Mouse (Mus musculus) hindbrain, embryonic 13.5 days (tissue): Measurements from ENCODE around the gene 4930596D02Rik. TPM values are rescaled to one million over a fixed set of nuclear protein-coding genes. Genes with fewer than 3 reads are reported as not detected.

Experiments
- ATAC-seq: fragments of 200-750 bp; cut with Nextera tagmentation; 2 replicates; pipeline ENCODE4 v1.8.0; 2017; ENCODE audit warnings: moderate TSS enrichment; ENCODE audit not compliant: low FRiP score
- H3K27ac ChIP-seq: fragments of 300-500 bp; sonication (generic); 2 replicates; pipeline ENCODE4 v1.5.1; 2015; ENCODE audit warnings: inconsistent platforms, mild to moderate bottlenecking, moderate library complexity
- H3K27me3 ChIP-seq: fragments of 300-500 bp; sonication (generic); 2 replicates; pipeline ENCODE4 v1.6.1; 2015; ENCODE audit warnings: mild to moderate bottlenecking, inconsistent platforms
- H3K36me3 ChIP-seq: fragments of 300-500 bp; sonication (generic); 2 replicates; pipeline ENCODE4 v1.6.1; 2015; ENCODE audit warnings: mild to moderate bottlenecking, inconsistent platforms
- H3K4me1 ChIP-seq: fragments of 300-500 bp; sonication (generic); replicated peaks from 2 replicates; pipeline ENCODE4 v1.6.1; 2015; ENCODE audit warnings: inconsistent platforms
- H3K4me2 ChIP-seq: fragments of 300-500 bp; sonication (generic); 2 replicates; pipeline ENCODE4 v1.6.1; 2015; ENCODE audit warnings: inconsistent platforms, mild to moderate bottlenecking, moderate library complexity
- H3K4me3 ChIP-seq: fragments of 300-500 bp; sonication (generic); 2 replicates; pipeline ENCODE4 v1.5.1; 2015; ENCODE audit warnings: mild to moderate bottlenecking, inconsistent platforms
- H3K9ac ChIP-seq: fragments of 300-500 bp; sonication (generic); 2 replicates; pipeline ENCODE4 v1.6.1; 2015; ENCODE audit warnings: mild to moderate bottlenecking, inconsistent platforms
- H3K9me3 ChIP-seq: fragments of 300-500 bp; sonication (generic); 2 replicates; pipeline ENCODE4 v1.6.1; 2016; ENCODE audit warnings: inconsistent platforms
- WGBS: fragments of 180-500 bp; shearing (Covaris S2); methylation state at CpG from one replicate; pipeline ENCODE4 v1.1.7; 2015; 5-methylcytosine and 5-hydroxymethylcytosine counted together
- polyA plus RNA-seq: library from polyadenylated mRNA; unstranded; fragments of >200 nt; fragmentation: Nextera tagmentation; extraction: Ambion mirVana; gene quantifications from 2 replicates; pipeline ENCODE4 v1.2.1, GENCODE M21; 2015

4930596D02Rik gene
- not detected in 2 replicates for polyA plus RNA-seq

- H3K9ac ChIP-seq = no peak within 1 kb of the TSS
- H3K27ac ChIP-seq = no peak within 1 kb of the TSS
- H3K27me3 ChIP-seq = no peaks in the 10 kb centered on the region
- no peak for ATAC-seq
- no peaks in the 10 kb centered on the region for H3K4me1 ChIP-seq
- 88% methylated on average over 4 of the region's 4 CpGs for WGBS
- H3K9me3 ChIP-seq = no peaks in the 10 kb centered on the region
- H3K4me2 ChIP-seq = no peak within 1 kb of the TSS
- H3K36me3 ChIP-seq = no peaks in the 10 kb centered on the region
- no peak within 1 kb of the TSS for H3K4me3 ChIP-seq
Observed at GRCm38 (mm10) chr14:35811878-35812277, at the start of gene 4930596D02Rik. Gene 4930596D02Rik, minus strand, starts transcription at chr14:35811978.

- 70% methylated on average over 1 of the region's 1 CpGs for WGBS
- ATAC-seq = no peak
- Histone ChIP-seq H3K4me3 (no peak overlapping the region), H3K4me2 (no peak overlapping the region), H3K9ac (no peak overlapping the region), H3K4me1 (no peaks in the 10 kb centered on the region), H3K27ac (no peak overlapping the region), H3K36me3 (no peaks in the 10 kb centered on the region), H3K9me3 (no peaks in the 10 kb centered on the region), H3K27me3 (no peaks in the 10 kb centered on the region)
Observed at GRCm38 (mm10) chr14:35853254-35853653, 41.5 kb upstream of the 4930596D02Rik start.

- Histone ChIP-seq H3K9me3 (no peaks in the 10 kb centered on the region), H3K4me1 (no peaks in the 10 kb centered on the region), H3K27me3 (no peaks in the 10 kb centered on the region), H3K27ac (no peak overlapping the region), H3K4me2 (no peak overlapping the region), H3K9ac (no peak overlapping the region), H3K4me3 (no peak overlapping the region), H3K36me3 (no peaks in the 10 kb centered on the region)
- WGBS = 81% methylated on average over 6 of the region's 6 CpGs
- ATAC-seq = no peak
Observed at GRCm38 (mm10) chr14:35845271-35845670, 33.5 kb upstream of the 4930596D02Rik start.

DNA sequence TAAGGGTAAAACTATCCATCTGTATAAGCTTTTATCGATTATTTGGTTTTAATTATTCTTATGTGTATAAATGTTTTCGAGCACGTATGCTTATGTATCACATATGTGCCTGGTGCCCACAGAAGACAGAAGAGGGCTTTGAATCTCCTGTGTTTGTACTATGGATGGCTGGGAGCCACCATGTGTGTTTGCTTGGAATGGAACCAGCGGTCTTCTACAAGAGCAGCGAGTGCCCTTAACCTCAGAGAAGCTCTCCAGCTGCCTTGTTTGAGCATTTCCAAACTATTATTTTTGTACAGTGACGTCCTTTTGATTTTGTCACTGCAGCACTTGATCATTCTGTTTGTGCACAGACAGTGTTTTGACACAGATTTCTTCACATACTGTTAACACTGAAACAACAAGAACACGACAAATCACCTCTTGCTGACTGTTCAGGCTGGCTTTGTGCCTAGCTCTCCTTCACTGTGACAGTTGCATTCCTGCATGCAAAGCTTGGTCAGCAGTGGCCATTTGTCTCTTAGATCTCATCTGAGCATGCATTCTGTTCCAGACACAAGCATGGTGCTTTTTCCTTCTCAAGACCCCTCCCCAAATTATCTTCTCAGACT lies 30.4 kb upstream of the 4930596D02Rik start:
- Histone ChIP-seq H3K27me3 (no peaks in the 10 kb centered on the region), H3K9me3 (no peaks in the 10 kb centered on the region), H3K4me3 (no peak overlapping the region), H3K36me3 (no peaks in the 10 kb centered on the region), H3K4me1 (no peaks in the 10 kb centered on the region), H3K9ac (no peak overlapping the region), H3K4me2 (no peak overlapping the region), H3K27ac (no peak overlapping the region)
- no peak for ATAC-seq
- whole genome bisulfite sequencing = 78% methylated on average over 7 of the region's 7 CpGs

- Histone ChIP-seq H3K4me3 (no peak overlapping the region), H3K4me1 (no peaks in the 10 kb centered on the region), H3K36me3 (no peaks in the 10 kb centered on the region), H3K4me2 (no peak overlapping the region), H3K9ac (no peak overlapping the region), H3K27ac (no peak overlapping the region), H3K9me3 (no peaks in the 10 kb centered on the region), H3K27me3 (no peaks in the 10 kb centered on the region)
- 52% methylated on average over 3 of the region's 3 CpGs for WGBS
- ATAC-seq = no peak
Observed at GRCm38 (mm10) chr14:35792656-35793213, 19.0 kb downstream of the 4930596D02Rik start.

- H3K4me1 ChIP-seq = no peaks in the 10 kb centered on the region
- H3K27me3 ChIP-seq = no peaks in the 10 kb centered on the region
- H3K4me2 ChIP-seq = no peak overlapping the region
- ATAC-seq = no peak
- no peak overlapping the region for H3K27ac ChIP-seq
- H3K36me3 ChIP-seq = no peaks in the 10 kb centered on the region
- no peak overlapping the region for H3K4me3 ChIP-seq
- WGBS = 66% methylated on average over 3 of the region's 3 CpGs
- no peak overlapping the region for H3K9ac ChIP-seq
- no peaks in the 10 kb centered on the region for H3K9me3 ChIP-seq
Observed at GRCm38 (mm10) chr14:35780033-35780432, 31.7 kb downstream of the 4930596D02Rik start.

GRCm38 (mm10) chr14:35773306-35773705 lies 38.5 kb downstream of the 4930596D02Rik start:
- Histone ChIP-seq H3K9me3 (no peaks in the 10 kb centered on the region), H3K4me1 (no peaks in the 10 kb centered on the region), H3K4me2 (no peak overlapping the region), H3K27me3 (no peaks in the 10 kb centered on the region), H3K9ac (no peak overlapping the region), H3K27ac (no peak overlapping the region), H3K4me3 (no peak overlapping the region), H3K36me3 (no peaks in the 10 kb centered on the region)
- no peak for ATAC-seq
- WGBS = 73% methylated on average over 1 of the region's 1 CpGs
